Mouse (Mus musculus) cerebellum, adult 9-11 months (tissue): ENCODE results near the gene Zfp78.
A peak's percentile ranks its signal among the peaks of the same experiment; 100 is the strongest.

Experiments used
- DNase-seq: peaks from one replicate; pipeline ENCODE4 v3.0.0; 2022

Gene Zfp78

DNA sequence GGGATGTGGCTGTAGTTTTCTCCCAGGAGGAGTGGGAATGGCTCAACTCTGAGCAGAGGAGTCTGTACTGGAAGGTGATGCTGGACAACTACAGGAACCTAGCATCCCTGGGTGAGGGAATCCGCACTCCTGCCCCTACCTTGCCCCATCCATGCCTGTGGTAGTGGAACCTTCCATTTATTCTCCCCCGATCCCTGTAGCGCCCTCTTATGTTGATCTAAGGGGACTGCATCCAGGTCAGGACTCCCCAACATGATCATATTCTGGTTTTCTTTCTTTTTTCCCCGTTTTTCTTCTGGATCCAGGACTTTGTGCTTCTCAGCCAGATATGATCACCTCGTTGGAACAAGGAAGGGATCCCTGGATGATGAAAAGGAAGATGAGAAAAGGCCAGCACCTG lies 26.4 kb downstream of the Zfp78 start:
- no peak for DNase-seq

DNA sequence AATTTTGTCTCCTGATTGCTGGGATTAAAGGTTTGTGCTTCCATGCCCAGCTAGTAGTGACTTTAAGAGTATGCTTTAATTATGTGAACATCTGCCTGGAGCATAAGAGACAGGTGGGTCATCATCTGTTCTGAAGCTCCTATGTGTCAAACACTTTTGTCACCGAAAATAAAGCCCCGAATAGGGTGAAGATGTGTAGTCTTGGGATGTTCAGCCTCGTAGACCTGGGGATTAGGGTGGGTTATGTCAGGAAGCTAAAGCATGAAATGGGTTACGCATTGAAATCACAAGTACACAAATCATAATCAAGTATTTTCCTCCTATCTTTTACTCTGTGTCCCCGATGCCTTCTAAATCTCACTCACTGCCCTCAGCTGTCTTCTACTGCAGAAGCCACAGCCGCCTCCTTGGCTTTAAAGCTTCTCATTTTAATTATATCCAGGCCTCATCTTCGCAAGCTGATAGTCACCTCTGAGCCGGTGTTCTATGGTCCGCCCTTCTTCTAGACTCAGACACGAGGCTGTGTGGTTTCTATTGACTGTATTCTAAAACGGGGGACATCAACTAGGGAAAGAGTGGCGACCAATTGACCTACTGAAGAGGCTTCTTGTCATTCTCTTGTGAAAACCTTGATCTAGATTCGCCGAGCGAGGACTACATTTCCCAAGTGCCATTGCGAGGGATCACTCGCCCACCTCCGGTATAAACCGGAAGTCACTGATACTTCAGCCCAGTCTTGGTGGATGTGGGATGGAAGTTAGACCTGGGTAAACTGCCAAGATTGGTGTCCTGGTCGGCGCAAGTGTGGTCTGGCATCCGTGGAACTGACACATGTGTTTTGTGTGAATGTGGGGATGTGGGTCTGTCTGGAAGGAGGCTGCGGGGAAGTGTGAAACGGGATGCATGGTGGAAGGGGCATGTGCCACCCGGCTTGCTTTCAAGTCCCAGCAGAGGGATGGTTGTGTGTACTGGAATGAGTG lies 35.2 kb downstream of the Zfp78 start, which contains the start of gene Smim17:
Gene Smim17, plus strand, starts transcription at position 720 of the 980 bp plus-strand sequence.
- peak; percentile 80 for DNase-seq

DNA sequence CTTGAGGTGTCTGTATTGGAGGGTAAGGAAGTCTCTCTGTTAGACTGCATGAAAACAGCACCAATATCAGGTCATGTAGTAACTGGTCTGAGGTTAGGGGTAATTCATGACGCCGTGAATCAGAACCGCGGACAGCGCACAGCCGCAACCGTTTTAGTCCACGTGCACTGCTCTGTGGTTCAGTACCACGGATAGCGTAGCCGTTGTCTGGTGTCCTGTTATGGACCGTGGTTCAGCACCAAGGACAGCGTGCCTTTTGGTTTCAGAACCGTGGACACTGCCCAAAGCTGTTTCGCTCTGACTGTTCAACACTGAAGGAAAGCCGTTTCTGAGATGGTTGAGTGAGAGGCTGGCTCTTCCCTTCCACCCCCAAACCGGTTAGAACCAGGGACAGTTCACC lies 47.0 kb downstream of the Zfp78 start, which contains the start of gene Gm20715:
Gene Gm20715, plus strand, starts transcription at position 235 of the 400 bp plus-strand sequence.
- no peak for DNase-seq

DNA sequence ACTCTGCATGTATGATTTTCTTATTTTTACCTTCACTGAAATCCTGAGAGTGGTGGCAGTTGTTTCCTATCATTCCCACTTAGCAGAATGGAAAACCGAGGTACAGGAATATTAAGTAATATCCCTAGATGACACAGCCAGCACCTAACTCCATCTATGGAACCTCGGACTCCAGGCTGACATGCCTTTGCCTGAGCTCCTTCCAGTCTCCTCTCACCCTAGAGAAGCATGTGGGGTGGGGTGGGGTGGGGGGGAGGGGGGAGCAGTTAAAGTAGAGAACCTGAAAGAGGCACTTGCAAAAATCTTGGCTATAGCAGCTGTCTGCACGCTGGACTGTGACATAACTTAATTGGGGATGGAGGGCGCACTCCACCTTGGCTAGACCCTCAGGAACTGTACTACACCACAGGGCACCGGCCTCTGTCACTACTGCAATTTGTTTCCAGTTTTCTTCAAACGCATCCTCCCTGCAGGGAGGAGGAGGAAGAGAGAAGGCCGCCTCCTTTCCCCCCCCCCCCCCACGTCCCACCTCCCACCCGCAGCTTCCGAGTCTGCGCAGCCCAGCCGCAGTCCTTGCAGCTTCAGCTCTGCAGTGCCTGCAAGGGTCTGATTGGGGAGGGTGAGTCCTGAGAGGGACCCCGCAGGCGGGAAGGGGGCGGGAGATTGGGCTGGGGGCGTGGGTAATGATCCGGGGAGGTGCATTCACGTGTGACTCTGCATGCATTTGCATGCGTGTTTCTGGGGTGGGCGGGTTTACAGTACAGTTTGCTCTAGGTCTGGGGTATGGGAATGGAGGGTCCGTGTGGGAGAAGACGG lies 51.8 kb downstream of the Zfp78 start:
- peak; percentile 24 for DNase-seq

DNA sequence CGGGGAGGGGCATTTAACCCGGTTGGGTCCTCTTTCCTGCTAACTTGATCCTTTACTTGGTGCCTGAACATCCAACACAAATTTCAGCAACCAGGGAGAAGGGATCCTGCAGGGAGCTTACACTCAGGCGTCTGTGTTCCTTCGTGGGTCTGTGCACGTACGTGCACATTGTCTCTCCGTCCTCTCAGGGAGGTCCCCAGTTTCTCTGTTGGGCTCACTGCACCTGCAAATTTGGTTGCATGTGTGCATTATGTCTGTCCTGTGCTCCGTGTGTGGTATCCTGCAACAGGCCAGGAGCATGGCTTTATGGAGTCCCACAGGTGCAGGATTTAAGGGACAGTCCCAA lies 52.3 kb downstream of the Zfp78 start:
- no peak for DNase-seq

DNA sequence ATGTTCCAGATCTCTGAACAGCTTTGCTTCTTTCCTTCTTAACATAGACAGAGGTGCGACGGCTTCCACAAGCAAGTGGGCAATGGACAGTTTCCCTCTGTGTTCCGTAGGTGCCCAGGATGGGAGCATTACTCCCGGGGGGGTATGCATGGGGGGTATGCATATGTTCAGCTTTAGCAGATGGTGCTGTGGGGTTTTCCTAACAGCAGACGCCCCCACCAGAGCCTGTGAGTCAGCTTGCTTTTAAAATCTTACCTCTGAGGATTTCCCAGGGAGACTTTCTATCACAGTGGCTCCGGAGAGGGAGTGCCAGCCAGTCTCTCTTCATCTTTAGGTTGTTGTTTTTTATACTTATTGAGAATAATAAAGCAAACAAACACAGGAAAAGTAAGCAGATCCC lies 56.8 kb downstream of the Zfp78 start:
- no peak for DNase-seq

DNA sequence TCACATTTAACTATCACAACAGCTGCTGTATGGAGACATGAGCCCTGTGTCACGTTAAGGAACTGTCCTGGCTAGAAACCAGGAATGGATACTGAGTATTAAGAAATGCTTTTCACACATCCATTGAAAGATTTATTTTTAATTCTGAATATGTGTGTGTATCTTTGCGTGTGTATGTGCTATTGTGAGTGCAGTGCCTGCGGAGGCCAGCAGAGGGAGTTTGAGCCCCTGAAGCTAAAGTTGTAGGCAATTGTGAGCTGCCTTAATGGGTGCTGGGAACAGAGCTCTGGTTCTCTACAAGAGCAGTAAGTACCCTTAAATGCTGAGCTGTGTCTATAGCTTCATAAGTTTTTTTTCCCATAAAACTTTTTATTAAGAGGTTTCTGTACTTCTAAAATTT lies 66.3 kb downstream of the Zfp78 start:
- no peak for DNase-seq

DNA sequence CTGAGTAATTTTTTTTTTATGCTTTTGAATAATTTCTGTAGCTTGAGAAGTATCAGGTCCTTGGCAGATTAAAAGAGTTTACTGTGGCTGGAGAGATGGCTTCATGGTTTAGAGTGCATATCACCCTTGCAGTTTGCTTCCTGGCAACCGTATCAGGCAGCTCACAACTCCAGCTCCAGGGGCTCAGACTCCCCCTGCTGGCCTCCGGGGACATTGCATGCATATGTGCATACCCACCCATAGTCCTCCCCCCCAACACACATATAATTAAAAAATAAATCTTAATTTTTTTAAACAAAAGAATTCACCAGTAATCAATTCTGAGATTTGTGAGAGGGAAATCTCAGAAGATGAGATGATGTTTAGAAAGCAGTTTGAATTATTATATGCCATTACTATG lies 67.3 kb downstream of the Zfp78 start:
- no peak for DNase-seq
